Mouse (Mus musculus) CH12.LX (cell line): ENCODE data around the gene Ece1. TPM values are rescaled to one million over a fixed set of nuclear protein-coding genes. Genes with fewer than 3 reads are reported as not detected.

Experiments
- DNase-seq: peaks from one replicate; pipeline ENCODE4 v3.0.0-alpha.2; 2013; ENCODE audit errors: extremely low read depth
- H3K27ac ChIP-seq: 2 replicates; pipeline ENCODE4 v1.5.1; 2012; ENCODE audit warnings: low read depth, mild to moderate bottlenecking, control low read depth, moderate library complexity; ENCODE audit not compliant: insufficient read depth
- H3K27me3 ChIP-seq: replicated peaks from 2 replicates; pipeline ENCODE3; 2012; ENCODE audit warnings: inconsistent platforms
- H3K36me3 ChIP-seq, 2 experiments: replicated peaks in 1 of 2; 2 replicates each; pipeline versions ENCODE3 to v1.6.1; 2012; ENCODE audit warnings: inconsistent platforms in 1 of 2, low read length in 1 of 2, mild to moderate bottlenecking in 1 of 2, mixed read lengths in 1 of 2, moderate library complexity in 1 of 2; ENCODE audit not compliant: control insufficient read depth in 1 of 2, insufficient read depth in 1 of 2
- H3K4me1 ChIP-seq, 2 experiments: 2 replicates each; pipeline ENCODE4 v1.6.1; 2012; ENCODE audit warnings: inconsistent platforms in 1 of 2, moderate library complexity in 1 of 2; ENCODE audit not compliant: insufficient read depth in 2 of 2, control insufficient read depth in 1 of 2
- H3K4me2 ChIP-seq: 2 replicates; pipeline ENCODE4 v1.6.1; 2012; ENCODE audit warnings: low read depth, mild to moderate bottlenecking, control low read depth; ENCODE audit not compliant: poor library complexity, insufficient read depth, severe bottlenecking
- H3K4me3 ChIP-seq, 3 experiments: fragments of 150-350 bp in 1 of 3; sonication (generic) in 1 of 3; replicated peaks in 1 of 3; 2 replicates each; pipeline versions ENCODE3 to v1.5.1; 2011 to 2012; ENCODE audit warnings: low read depth in 2 of 3, low read length in 2 of 3, mild to moderate bottlenecking in 2 of 3, moderate library complexity in 2 of 3, control low read depth in 1 of 3, improper control_type of control experiment in 1 of 3, inconsistent platforms in 1 of 3, mixed read lengths in 1 of 3; ENCODE audit not compliant: poor library complexity in 1 of 3
- H3K79me2 ChIP-seq: replicated peaks from 2 replicates; pipeline ENCODE4 v1.6.1; 2012; ENCODE audit warnings: mild to moderate bottlenecking, moderate library complexity; ENCODE audit not compliant: control insufficient read depth, poor library complexity, insufficient read depth, severe bottlenecking; ENCODE audit errors: extremely low read depth
- H3K9ac ChIP-seq: 2 replicates; pipeline ENCODE4 v1.6.1; 2012; ENCODE audit warnings: low read depth, mild to moderate bottlenecking, control low read depth, moderate library complexity; ENCODE audit not compliant: insufficient read depth
- H3K9me3 ChIP-seq: replicated peaks from 2 replicates; pipeline ENCODE3; 2012; ENCODE audit warnings: low read length, inconsistent platforms, mixed read lengths
- ELF1 ChIP-seq: IDR thresholded peaks from 2 replicates; pipeline ENCODE4 v1.6.1; 2014; ENCODE audit warnings: low read depth, mild to moderate bottlenecking, inconsistent platforms, low read length, improper control_type of control experiment
- EP300 ChIP-seq: IDR thresholded peaks from 2 replicates; pipeline ENCODE4 v1.6.1; 2011; ENCODE audit warnings: low read length, improper control_type of control experiment
- ETS1 ChIP-seq: conservative IDR thresholded peaks from 2 replicates; pipeline ENCODE4 v1.6.1; 2012; ENCODE audit warnings: low read depth, mild to moderate bottlenecking, inconsistent platforms, low read length, improper control_type of control experiment, moderate library complexity
- GABPA ChIP-seq: IDR thresholded peaks from 2 replicates; pipeline ENCODE4 v1.6.1; 2012; ENCODE audit warnings: low read depth, low read length, improper control_type of control experiment, inconsistent platforms; ENCODE audit not compliant: insufficient replicate concordance
- HCFC1 ChIP-seq: IDR thresholded peaks from 2 replicates; pipeline ENCODE4 v1.6.1; 2012; ENCODE audit warnings: low read depth, mild to moderate bottlenecking, inconsistent platforms, low read length, improper control_type of control experiment
- MAFK ChIP-seq: IDR thresholded peaks from 2 replicates; pipeline ENCODE4 v1.6.1; 2011; ENCODE audit warnings: low read length, improper control_type of control experiment; ENCODE audit not compliant: insufficient replicate concordance
- PAX5 ChIP-seq: IDR thresholded peaks from 2 replicates; pipeline ENCODE4 v1.6.1; 2012; ENCODE audit warnings: low read length, inconsistent platforms, mixed read lengths
- RCOR1 ChIP-seq: conservative IDR thresholded peaks from 2 replicates; pipeline ENCODE4 v1.6.1; 2012; ENCODE audit warnings: low read depth, mild to moderate bottlenecking, inconsistent platforms, low read length, improper control_type of control experiment
- SIN3A ChIP-seq: IDR thresholded peaks from 2 replicates; pipeline ENCODE4 v1.6.1; 2012; ENCODE audit warnings: low read length, improper control_type of control experiment, inconsistent platforms
- SMC3 ChIP-seq: IDR thresholded peaks from 2 replicates; pipeline ENCODE4 v1.6.1; 2011; ENCODE audit warnings: low read depth, low read length, improper control_type of control experiment
- TCF12 ChIP-seq: IDR thresholded peaks from 2 replicates; pipeline ENCODE4 v1.6.1; 2014; ENCODE audit warnings: low read depth, mild to moderate bottlenecking, inconsistent platforms, low read length, improper control_type of control experiment
- USF2 ChIP-seq: conservative IDR thresholded peaks from 2 replicates; pipeline ENCODE4 v1.6.1; 2011; ENCODE audit warnings: low read depth, low read length, improper control_type of control experiment
- dilution Hi-C: fragments of 300-500 bp; cut with MboI; formaldehyde crosslinking; loops from 2 replicates; pipeline ENCODE4 v1.14.3; 2020; ENCODE audit warnings: low sequenced_read_pairs; ENCODE audit not compliant: extremely low pct_unique_long_range_greater_than_20kb, extremely low pct_ligation_motif_present
- in situ Hi-C: fragments of 300-500 bp; cut with MboI; formaldehyde crosslinking; loops from 3 replicates; pipeline ENCODE4 v1.14.3; 2019; ENCODE audit warnings: low sequenced_read_pairs, low pct_ligation_motif_present, low pct_unique_long_range_greater_than_20kb, mixed read lengths
- polyA plus RNA-seq: library from polyadenylated mRNA; unstranded; fragments of >175 nt; gene quantifications from 2 replicates; pipeline ENCODE4 v1.2.1, GENCODE M21; 2012; ENCODE audit warnings: low read depth; ENCODE audit not compliant: insufficient read length
- total RNA-seq, 2 experiments: library from RNA; depleted of rRNA; stranded (reverse); fragments of 300-350 nt in 1 of 2; fragments of >200 nt in 1 of 2; gene quantifications; 2 replicates each; pipeline ENCODE4 v1.2.3; 2012 to 2014

The Ece1 gene
- total and polyA plus RNA-seq, 3 experiments, result 0.12 to 10.0 (median 0.16) TPM

- dilution Hi-C loops, result no loop called here
- Histone ChIP-seq H3K27ac (no peak overlapping the region), H3K27me3 (peaks cover 2% of the 10 kb centered on the region), H3K4me1 (peaks cover 0 to 4% of the 10 kb centered on the region in 2 experiments; a peak in 2 of 4 replicates), H3K9ac (no peak overlapping the region), H3K4me2 (no peak overlapping the region), H3K36me3 (no peaks in the 10 kb centered on the region), H3K79me2 (no peaks in the 10 kb centered on the region), H3K9me3 (peaks cover under 1% of the 10 kb centered on the region), H3K4me3 (no peak overlapping the region)
- no peak for DNase-seq
- in situ Hi-C loops, result no loop called here
- TF ChIP-seq GABPA (no peak), HCFC1 (no peak), ETS1 (no peak), SMC3 (no peak), USF2 (no peak), SIN3A (no peak), PAX5 (no peak), EP300 (no peak)
These were observed 37.2 kb upstream of the Ece1 start for GRCm38 (mm10) chr4:137824881-137825280.

DNA sequence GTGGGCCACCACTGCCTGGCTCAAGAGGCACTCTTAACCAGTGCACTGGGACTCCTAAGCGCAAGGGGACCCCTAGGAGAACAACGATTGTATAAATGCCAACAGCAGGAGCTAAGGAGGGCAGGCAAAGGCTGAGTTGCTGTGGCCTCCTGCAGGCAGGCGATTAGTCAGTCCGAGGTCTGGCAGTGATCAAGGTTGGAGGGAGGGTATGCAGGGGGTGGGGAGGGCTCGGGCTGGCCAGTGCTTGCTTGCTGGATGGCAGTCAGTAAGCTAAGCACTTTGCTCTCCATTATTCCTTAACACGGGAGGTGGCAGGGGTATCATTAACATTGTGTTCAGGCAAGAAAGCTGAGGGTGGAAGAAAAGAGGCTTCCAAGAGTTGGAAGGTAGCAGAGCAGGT, 31.7 kb upstream of the Ece1 start:
- Histone ChIP-seq H3K36me3 (no peaks in the 10 kb centered on the region), H3K4me3 (no peak overlapping the region), H3K4me2 (no peak overlapping the region), H3K79me2 (no peaks in the 10 kb centered on the region), H3K9me3 (no peaks in the 10 kb centered on the region), H3K27ac (no peak overlapping the region), H3K9ac (no peak overlapping the region), H3K27me3 (peaks cover 4% of the 10 kb centered on the region), H3K4me1 (peaks cover 0 to 6% of the 10 kb centered on the region in 2 experiments; a peak in 2 of 4 replicates)
- in situ Hi-C loops, result no loop called here
- DNase-seq, result no peak
- no peak for TF ChIP-seq ELF1
- TF ChIP-seq, all 38 proteins: peak for 0
- dilution Hi-C loops, result no loop called here

DNA sequence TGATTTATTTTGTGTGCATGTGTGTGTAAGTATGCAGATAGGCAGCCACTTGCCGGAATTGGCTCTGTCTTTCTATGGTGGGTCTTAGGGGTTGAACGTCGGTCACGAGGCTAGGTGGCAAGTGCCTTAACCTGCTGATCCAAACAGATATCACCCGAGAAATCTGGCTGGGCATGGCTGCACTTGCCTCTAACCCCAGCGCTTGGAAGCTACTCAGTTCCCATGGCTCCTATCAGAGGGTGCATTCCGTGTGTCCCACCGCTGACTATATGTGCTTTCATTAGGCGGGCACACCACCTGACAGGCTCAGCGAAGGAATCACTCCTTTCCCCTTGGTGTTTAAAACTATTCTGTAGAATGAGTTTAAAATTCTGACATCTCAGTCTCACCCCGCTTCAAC, 30.4 kb upstream of the Ece1 start:
- dilution Hi-C loops, result no loop called here
- in situ Hi-C loops, result no loop called here
- TF ChIP-seq HCFC1, result no peak
- no peak for TF ChIP-seq RCOR1
- no peak for TF ChIP-seq ELF1
- TF ChIP-seq TCF12, result no peak
- TF ChIP-seq MAFK, result no peak

More for the DNA sequence above, 30.4 kb upstream of the Ece1 start:
- Histone ChIP-seq H3K79me2 (no peaks in the 10 kb centered on the region), H3K4me2 (no peak overlapping the region), H3K27ac (no peak overlapping the region), H3K9me3 (no peaks in the 10 kb centered on the region), H3K4me3 (no peak overlapping the region), H3K36me3 (no peaks in the 10 kb centered on the region), H3K4me1 (peaks cover 3 to 10% of the 10 kb centered on the region in 2 experiments; a peak in 3 of 4 replicates), H3K27me3 (peaks cover 5% of the 10 kb centered on the region), H3K9ac (no peak overlapping the region)
- DNase-seq, result no peak
